Mouse (Mus musculus) heart, adult 8-10 months (tissue): ENCODE measurements around the gene Tex52. TPM values are rescaled to one million over a fixed set of nuclear protein-coding genes. Genes with fewer than 3 reads are reported as not detected.
A peak's percentile ranks its signal among the peaks of the same experiment; 100 is the strongest.
"Not testable (repeated sequence)": the region's sequence is repeated elsewhere in the genome, so short reads cannot be mapped to it uniquely, and the experiment has no call there.

Experiments used
- DNase-seq: peaks from one replicate; pipeline ENCODE4 v3.0.0; 2022; ENCODE audit warnings: low spot score
- total RNA-seq, 4 experiments: library from RNA; stranded (reverse); gene quantifications; 2 replicates each; pipeline ENCODE4 v1.2.4; 2022

Gene Tex52
- total RNA-seq, 4 experiments from 2014 or later = not detected

GRCm38 (mm10) chr6:128380594-128381167 is 5.4 kb downstream of the Tex52 start:
- not testable (repeated sequence) for DNase-seq

GRCm38 (mm10) chr6:128381254-128381653 is 6.0 kb downstream of the Tex52 start:
- DNase-seq = no peak

GRCm38 (mm10) chr6:128383752-128384151 is 8.5 kb downstream of the Tex52 start:
- no peak for DNase-seq

- no peak for DNase-seq
Observed at GRCm38 (mm10) chr6:128385026-128385425, 9.8 kb downstream of the Tex52 start.

GRCm38 (mm10) chr6:128389185-128389584 is 13.9 kb downstream of the Tex52 start:
- no peak for DNase-seq

- DNase-seq = no peak
Observed at GRCm38 (mm10) chr6:128390683-128391082, 15.4 kb downstream of the Tex52 start.

GRCm38 (mm10) chr6:128397574-128398261 is 22.5 kb downstream of the Tex52 start:
- DNase-seq = no peak

GRCm38 (mm10) chr6:128398996-128399395 is 23.7 kb downstream of the Tex52 start, which contains the start of gene Nrip2:
Nrip2 (plus strand) TSS chr6:128399296.
- no peak for DNase-seq

GRCm38 (mm10) chr6:128399421-128400185 is 24.3 kb downstream of the Tex52 start:
- DNase-seq = no peak

- no peak for DNase-seq
Observed at GRCm38 (mm10) chr6:128404708-128405107, 29.5 kb downstream of the Tex52 start.

GRCm38 (mm10) chr6:128408544-128409125 is 33.4 kb downstream of the Tex52 start:
- DNase-seq = no peak

GRCm38 (mm10) chr6:128410305-128410704 is 35.0 kb downstream of the Tex52 start:
- no peak for DNase-seq

- peak; percentile 75 for DNase-seq
Observed at GRCm38 (mm10) chr6:128411115-128411514, 35.9 kb downstream of the Tex52 start.

GRCm38 (mm10) chr6:128416169-128416568 is 40.9 kb downstream of the Tex52 start:
- no peak for DNase-seq

- no peak for DNase-seq
Observed at GRCm38 (mm10) chr6:128418076-128418475, 42.8 kb downstream of the Tex52 start.

- DNase-seq = no peak
Observed at GRCm38 (mm10) chr6:128421036-128421435, 45.8 kb downstream of the Tex52 start.

- DNase-seq = no peak
Observed at GRCm38 (mm10) chr6:128421480-128421879, 46.2 kb downstream of the Tex52 start.

- no peak for DNase-seq
Observed at GRCm38 (mm10) chr6:128423496-128424268, 48.4 kb downstream of the Tex52 start.

- peak; percentile 97 for DNase-seq
Observed at GRCm38 (mm10) chr6:128424269-128425019, 49.2 kb downstream of the Tex52 start, which contains the start of gene Itfg2. Itfg2 (minus strand) TSS chr6:128424931.

- no peak for DNase-seq
Observed at GRCm38 (mm10) chr6:128425046-128425445, 49.8 kb downstream of the Tex52 start.

GRCm38 (mm10) chr6:128427571-128427970 is 52.3 kb downstream of the Tex52 start:
- DNase-seq = no peak
